Mouse (Mus musculus) CH12.LX (cell line): ENCODE measurements around the gene Npas2.

Source experiments
- POLR2A ChIP-seq: IDR thresholded peaks from 2 replicates; pipeline ENCODE4 v1.6.1; 2011; ENCODE audit warnings: low read depth, mild to moderate bottlenecking, improper control_type of control experiment, low read length
- SMC3 ChIP-seq: IDR thresholded peaks from 2 replicates; pipeline ENCODE4 v1.6.1; 2011; ENCODE audit warnings: low read depth, low read length, improper control_type of control experiment

DNA sequence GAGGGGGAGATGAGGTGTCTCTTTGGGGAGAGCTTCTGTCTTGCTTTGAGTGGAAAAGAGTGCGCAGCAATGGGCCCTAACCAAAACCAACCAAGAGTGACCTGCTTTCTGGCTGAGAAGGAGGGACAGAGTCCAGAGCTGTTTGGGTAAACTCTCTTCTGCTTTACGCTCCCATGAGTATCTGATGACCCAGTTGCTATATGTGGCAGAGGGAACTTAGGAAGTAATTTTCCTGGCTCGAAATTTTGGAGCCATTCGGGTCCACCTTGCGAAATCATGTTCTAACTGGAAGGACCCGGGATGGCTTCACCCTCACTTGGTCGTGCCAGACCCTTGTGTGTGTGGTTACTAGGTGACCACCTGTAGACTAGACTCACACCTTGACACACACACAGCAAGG is 108.7 kb downstream of the Npas2 start:
- TF ChIP-seq SMC3 = no peak
- no peak for TF ChIP-seq POLR2A
